Mouse (Mus musculus): ENCODE measurements around the gene Gpt2.

Gpt2 gene

DNA sequence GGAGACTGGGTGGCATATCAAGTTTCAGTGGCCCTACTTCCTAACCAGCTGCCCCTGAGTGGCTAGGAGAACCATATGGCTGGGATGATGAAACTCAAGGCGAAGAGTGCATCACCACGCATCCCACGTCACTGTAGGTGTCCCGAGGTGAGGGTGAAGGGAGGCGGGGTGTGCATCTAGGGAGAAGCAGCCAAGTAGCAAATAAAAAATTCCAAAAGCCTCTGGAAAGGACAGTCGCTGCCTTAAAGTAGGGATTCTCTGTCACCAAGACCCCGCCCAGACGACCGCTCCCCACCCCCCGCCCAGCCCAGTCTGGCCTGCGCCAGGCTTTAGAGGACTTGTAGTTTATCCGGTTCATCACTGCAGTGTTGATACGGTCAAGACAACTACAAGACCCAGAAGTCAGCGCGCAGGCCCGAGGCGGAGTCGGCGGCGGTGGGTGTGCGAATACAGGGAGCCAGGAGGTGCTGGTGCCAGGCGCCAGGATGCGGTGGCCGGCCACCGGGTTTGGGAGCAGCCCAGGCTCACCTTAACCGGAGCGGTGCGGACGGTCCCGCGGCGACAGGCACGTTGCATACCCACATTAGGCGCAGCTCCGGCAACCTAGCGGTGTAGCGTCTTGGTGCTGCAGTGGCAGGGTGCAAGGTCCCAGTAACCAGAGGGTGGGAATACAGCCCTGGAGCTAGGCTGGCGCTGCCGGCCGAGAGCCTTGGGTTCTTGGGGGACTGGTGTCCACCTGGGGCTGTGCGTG, at the start of gene Gpt2:
Gene Gpt2, plus strand, starts transcription at position 452 of the 751 bp plus-strand sequence.
- peak; percentile 94 for DNase-seq (ENCODE audit: low read depth, low spot score)

DNA sequence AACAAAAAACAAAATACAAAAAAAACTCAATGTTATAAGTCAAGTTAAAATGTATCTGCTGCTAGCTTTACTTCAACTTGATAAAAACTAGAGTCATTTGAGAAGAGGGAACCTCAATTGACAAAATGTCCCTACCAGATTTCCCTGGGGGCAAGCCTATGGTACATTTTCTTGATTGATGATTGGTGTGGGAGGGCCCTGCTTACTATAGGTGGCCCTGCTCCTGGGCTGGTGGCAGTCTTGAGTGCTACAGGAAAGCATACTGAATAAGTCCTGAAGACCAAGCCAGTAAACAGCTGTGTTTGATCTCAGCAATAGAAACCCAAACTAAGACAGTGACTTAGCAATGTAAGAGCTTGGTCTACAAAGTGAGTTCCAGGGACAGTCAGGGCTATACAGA, 48.3 kb upstream of the Gpt2 start:
- no peak for DNase-seq (ENCODE audit: low read depth, low spot score)

DNA sequence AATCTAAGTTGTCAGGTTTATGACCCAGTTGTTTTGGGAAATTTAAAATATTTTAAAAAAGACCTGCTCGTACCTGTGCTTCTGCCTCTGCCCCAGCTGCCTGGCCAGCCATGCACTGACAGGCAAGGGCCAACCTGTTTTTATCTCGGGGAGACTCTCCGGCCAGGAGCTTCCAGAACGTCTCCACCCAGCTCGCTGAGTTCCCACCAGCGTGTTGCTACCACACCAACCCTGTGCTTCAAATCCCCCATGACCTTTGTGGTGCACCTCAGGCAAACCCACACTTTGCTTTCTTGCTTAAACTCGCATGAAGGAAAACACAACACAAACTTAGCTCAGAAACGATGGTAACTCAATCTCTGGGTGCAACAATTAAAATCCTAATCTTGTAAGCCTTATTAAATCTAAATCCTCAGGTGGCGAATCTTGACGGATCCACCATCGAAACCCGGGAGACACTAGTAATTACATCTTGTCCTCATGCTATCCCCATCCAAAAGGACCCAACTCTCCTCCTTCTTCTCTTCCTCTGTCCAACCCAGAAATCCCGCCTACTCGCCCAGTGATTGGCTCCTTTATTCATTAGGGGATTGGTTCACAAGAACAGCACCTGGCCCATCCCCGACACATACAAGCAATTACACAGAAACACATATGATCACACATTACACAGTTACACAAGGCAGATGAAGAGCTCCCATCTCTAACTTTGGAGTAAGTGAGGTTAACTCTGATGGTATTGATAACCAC, 46.3 kb upstream of the Gpt2 start:
- DNase-seq (ENCODE audit: low read depth, low spot score): no peak

DNA sequence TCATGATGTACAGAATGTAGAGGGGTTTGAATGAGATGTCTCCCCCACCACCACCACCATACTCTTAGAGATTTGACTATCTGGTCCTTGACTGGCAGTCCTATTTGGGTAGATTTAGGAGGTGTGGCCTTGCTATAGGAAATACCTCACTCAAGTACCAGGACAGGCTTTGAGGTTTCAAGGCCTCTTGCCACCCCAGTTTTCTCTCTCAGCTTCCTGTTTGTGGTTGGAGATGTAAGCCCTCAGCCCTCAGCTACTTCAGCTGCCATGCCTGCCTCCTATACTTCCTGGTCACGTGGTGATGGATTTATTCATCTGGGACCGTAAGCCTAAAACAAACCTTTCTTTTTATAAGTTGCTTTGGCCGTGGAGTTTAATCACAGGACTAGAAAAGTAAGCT, 42.0 kb upstream of the Gpt2 start:
- DNase-seq (ENCODE audit: low read depth, low spot score): no peak

DNA sequence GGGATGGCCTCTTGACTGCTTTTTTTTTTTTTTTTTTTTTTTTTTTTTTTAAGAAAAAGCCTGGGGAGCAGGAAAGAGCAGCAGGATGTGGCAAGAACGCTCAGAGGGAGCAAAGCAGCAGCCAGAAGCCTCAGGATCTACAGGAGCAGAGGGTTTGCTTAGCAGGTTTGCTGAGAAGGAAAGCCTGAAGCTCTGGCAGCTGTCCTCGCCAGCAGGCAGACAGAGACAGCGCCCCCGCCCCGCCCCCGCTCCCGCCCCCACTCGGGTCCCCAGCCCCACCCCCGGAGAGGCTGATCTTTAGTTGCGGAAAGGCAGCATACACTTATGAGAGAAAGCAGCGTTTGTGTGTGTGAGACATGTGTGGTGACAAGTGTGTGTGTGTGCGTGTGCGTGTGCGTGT, 40.0 kb upstream of the Gpt2 start:
- DNase-seq (ENCODE audit: low read depth, low spot score): no peak

DNA sequence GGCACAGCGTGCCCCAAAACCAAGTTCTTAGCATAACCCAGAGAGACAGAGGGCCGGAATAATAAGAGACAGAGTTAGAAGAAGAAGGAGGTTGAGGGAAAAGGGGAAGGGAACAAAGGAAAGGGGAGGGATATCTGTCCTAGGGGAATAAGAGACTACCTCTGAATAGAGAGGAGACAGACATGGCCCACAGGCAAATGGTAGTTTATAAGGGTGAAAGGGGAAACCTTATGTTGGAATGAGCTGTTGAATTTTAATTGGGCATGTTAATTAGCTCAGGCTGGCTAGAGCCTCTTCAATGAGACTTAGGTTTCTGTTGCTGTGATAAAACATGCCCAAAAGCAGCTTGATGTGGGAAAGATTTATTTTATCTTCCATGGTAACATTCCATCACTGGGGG, 39.1 kb upstream of the Gpt2 start:
- no peak for DNase-seq (ENCODE audit: low read depth, low spot score)

DNA sequence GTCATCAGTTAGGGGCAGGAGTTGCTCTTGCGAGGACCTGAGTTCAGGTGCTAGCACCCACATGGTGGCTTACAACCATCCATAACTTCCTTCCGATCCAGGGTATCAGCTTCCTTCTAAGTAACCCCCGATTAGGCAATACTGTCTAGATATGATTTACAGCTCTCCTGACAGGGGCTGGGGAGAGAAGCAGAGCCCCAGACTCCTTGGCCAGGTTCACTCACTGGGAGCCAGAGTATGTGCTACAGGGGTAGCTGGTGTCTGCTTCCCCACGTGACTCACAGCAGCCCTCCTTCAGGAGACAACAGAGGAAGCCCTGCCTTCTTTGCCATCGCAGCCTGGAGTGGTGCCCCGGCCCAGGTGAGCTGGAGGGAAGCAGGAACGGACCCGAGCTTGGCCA, 37.6 kb upstream of the Gpt2 start:
- no peak for DNase-seq (ENCODE audit: low read depth, low spot score)

DNA sequence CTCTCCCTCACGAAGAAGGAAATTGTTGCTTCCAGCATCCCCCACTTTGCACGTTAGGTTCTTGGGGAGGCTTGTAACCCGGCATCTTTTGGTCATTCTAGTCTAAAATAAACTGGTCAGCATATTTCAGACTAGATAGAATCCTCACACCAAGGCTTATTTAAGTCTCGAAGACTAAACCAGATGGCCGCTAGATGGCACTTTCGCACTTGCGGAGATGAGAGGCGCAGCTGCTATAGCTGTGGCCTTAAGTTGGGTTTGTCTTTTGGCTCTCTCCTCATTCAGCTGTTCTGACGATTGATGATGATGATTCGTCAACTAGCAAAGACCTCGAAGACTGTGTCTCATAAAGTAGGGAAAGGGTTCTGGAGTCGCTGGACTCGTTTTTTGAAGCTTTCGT, 35.8 kb upstream of the Gpt2 start:
- DNase-seq (ENCODE audit: low read depth, low spot score): peak; percentile 78

DNA sequence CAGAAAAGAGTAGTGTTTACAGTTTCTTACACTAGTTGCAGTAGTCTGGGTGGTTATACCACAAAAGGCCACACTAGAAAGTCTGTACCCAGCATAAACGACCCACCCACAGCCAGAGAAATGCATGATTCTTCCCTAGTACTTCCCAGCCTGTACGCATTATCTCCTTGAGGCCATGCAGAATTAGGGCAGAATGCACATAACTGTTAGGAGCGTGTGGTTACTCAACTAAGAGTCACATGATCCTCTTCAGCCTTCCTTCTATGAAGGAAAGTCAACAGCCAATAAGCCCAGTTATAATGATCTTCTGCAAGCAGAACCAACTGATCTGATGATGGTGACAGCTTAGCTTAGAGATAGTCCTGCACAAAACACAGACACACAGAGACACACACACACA, 32.8 kb upstream of the Gpt2 start:
- DNase-seq (ENCODE audit: low read depth, low spot score): no peak

DNA sequence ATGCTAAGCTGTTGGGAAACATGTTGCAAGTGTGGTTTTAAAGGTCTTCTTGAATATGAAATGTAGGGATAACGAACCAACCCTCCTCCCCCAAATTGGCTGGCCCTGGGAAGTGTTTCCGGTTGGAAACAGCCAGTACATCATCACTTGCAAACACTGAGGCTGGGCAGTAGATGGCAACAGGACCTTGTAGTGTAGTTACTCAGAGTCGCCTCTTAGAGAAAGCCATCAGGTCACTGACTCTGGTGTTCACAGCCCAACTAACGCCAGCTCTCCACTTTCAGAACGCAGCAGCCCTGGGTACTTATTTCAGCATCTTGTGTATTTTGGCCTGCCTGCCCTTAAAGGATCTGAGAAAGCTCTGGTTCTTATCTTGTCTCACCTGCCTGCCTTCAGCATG, 31.6 kb upstream of the Gpt2 start:
- no peak for DNase-seq (ENCODE audit: low read depth, low spot score)

DNA sequence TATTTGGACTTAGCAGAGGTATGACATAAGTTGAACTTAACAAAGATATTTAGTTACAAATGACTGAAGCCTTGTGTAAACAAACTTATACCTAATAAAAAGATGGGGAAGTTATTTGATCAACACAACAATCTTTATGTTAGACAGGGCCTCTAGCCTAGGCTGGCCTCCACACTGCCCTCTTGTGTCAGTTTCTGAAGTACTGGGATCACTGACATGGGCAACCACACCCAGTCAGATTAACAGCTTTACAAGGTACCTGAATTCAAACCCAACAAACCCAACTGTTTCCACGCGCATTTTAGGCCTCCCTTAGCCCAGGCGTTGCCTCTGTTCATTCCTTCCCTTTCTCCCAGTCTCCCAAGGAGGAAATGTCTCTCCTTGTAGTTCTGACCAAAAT, 31.0 kb upstream of the Gpt2 start:
- DNase-seq (ENCODE audit: low read depth, low spot score): no peak

DNA sequence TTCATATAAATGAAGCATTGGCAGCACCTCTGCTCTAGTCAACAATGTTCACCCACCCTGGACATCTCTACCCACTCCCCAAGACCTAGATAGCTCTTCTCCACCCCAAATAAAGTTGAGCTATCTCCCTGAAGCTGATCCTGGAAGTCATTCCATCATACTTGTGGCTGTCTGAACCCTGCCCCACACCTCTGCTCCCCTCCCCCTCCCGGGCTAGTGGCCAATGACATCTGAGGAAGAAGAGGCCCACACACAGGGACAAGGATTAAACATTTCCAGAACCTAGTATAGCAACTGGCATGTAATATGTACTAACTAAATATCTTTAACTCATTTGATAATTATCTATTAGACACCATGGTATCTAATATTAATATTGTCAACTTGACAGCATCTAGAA, 29.9 kb upstream of the Gpt2 start:
- DNase-seq (ENCODE audit: low read depth, low spot score): no peak

DNA sequence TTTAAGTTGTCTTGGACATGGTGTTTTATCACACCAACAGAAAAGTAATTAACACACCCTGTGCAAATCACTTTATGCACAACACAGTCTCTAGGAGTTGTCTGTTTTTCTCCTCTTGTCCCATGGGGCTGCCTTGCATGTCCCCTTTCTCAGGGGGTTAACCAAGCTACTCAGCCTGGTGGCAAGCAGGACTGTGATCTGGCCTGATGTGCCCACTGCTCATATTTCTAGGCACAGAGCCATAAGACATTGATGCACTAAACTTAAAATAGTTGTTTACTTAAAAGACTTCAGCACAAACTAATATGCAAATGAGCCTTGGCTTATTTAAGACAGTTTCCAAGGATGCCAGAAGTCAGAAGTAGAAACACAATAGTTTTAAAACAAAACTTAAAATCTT, 28.1 kb upstream of the Gpt2 start:
- no peak for DNase-seq (ENCODE audit: low read depth, low spot score)

DNA sequence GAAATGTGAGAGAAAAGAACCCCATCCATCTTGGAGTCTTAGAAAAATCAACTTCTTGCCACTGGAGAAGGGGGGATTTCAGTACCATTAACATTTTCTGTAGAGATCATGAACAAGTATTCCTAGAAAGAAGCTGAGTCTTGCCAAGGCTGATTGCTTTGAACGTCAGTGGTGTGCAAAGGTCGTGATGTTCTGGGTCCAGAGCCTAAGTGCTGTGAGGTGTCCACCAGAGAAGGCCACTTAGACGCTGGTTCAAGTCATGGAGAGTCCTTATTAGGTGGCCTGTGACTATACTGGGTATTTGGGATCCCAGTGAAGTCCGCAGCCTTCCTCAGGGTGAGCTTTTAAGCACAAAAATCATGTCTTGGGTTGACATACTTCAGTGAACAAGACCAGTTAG, 26.3 kb upstream of the Gpt2 start:
- no peak for DNase-seq (ENCODE audit: low read depth, low spot score)

DNA sequence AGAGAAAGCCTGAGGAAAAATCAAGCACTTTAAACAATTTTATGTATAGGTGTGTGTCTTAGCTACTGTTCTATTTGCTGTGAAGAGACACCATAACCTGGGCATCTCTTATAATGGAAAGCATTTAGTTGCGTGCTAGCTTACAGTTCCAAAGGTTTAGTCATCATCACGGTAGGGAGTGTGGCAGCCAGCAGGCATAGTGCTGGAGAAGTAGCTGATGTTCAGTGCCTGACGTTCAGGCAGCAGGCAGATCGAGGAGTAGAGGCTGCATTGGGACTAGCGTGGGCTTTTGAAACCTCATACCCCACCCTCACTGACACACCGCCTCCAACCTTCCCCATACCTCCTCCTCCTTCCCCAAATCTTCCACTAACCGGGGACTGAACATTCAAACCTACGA, 21.6 kb upstream of the Gpt2 start:
- no peak for DNase-seq (ENCODE audit: low read depth, low spot score)

DNA sequence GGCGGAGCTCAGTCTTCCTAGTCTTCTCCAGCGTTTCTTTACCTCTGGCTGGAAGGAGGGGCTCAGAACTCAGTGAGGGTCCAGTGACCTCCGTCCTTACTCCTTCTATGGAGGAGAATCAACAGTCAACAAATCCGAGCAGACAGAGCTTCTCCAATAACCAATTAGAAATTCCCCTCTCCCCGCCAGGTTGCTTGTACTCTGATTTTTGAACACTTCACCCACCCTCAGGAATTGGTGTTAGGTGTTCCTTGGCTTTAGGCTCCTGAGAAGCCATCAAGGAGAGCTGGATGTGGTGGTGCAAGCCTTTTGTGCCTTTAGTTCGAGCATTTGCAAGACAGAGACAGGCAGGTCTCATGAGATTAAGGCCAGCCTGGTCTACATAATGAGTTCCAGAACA, 19.6 kb upstream of the Gpt2 start:
- no peak for DNase-seq (ENCODE audit: low read depth, low spot score)

DNA sequence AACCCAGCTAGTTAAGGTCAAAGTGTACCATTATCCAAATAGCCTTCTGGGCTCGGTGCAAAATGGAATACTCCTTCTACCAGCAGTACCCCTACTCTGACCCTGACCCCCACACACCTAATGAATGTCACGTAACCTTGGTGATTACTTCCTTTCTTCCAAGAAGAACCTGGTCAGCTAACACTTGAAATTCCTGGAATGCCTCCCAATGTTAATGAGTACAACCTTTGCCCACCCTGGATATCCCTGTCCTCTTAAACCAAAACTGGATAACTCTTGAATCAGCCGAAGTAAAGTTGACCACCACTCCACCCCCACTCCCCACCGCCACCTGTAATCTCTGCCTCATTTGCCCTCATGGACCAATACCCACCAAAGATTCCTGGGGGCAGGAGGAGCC, 19.1 kb upstream of the Gpt2 start:
- no peak for DNase-seq (ENCODE audit: low read depth, low spot score)

DNA sequence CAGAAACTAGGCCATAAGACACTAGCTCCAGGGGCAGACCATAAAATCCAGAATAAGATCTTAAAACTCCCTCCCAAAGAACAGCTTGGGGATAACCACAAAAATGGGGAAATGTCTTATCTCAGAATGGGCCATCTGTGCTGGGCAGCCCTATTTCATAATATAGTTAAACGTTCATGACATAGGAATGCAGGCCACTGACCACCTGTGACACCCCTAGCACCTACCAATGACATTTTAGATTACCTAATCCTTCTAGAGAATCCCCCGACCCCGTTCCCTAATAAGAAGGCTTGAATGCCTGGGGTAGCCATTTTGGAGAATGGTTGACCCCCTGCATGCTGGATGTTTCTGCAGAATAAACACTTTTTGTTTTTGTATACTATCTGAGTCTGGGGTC, 17.5 kb upstream of the Gpt2 start:
- no peak for DNase-seq (ENCODE audit: low read depth, low spot score)

DNA sequence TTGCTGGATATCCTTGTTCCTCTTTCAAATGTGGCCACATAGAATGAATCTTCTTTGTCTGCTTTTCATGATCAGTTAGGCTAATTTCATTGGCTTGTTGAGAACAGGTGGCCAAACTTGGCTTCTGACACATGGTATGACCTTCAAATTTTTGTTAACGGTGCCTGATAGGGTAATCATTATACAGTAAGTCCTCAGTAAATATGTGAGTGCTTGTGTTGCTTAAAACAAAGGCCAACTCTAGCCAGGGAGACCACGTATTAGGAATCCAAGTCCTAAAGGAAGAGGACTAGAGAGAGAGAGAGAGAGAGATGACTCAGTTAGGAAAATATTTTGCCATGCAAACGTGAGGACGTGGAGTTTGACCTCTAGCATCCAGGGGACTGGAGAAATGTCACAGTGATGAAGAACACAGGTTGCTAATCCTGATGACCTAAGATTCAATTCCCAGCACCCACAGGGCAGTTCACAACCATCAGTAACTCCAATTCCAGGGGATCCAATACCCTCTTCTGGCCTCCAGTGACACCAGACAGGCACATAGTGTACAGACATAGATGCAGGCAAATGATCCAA, 15.3 kb upstream of the Gpt2 start:
- no peak for DNase-seq (ENCODE audit: low read depth, low spot score)

DNA sequence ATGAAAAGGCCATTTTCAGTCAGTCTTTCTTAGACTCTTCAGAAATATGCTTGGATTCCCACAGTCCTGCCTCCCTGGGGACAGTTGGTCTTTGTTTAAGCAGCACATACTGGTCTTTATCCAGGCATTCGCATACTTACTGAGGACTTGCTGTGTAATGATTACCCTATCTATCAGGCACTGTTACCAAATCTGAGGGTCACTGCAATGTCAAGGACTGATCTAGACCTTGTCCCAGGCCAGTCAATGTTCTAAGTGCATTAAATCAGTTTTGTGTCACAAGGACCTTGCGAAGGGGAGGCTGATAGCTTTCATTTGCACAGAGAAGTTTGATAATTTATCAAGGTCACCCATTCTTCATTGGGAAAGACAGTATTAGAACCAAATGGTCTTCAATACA, 14.0 kb upstream of the Gpt2 start:
- no peak for DNase-seq (ENCODE audit: low read depth, low spot score)

DNA sequence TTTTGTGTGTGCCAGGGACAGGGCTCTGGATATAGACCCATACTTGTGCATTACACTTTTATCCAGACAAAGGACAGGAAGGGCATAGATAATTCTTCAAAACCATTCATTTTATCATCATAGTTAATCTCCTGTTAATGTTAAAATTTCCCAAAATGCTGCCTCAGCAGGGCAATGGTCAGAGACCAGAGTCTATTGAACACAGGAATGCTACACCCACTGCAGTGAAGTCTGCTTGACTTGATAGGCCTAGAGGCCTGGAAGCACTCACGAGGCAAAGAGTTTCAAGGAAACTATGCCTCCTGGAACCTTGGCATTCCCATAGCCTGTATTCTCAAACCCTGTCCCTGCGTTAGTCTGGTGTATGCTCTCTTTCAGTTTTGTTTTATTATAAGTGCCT, 12.7 kb upstream of the Gpt2 start:
- DNase-seq (ENCODE audit: low read depth, low spot score): no peak

DNA sequence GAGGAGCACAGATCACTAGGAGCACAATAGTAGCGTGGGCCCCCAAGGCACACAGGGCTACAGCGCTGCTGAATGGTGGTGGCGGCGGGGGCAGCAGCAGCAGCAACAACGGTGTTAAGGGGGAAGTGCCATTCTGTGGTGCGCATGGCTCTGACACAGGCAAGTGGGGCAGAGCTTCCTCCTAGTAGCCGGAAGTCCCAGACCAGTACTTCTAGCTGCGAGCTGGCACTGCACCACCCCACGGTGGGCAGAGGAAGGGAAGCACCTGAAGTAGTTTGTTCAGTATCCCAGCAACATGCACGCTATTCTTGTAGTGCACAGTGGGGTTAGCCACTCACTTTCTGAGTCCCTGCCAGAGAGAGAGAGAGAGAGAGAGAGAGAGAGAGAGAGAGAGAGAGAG, 10.5 kb upstream of the Gpt2 start:
- no peak for DNase-seq (ENCODE audit: low read depth, low spot score)

DNA sequence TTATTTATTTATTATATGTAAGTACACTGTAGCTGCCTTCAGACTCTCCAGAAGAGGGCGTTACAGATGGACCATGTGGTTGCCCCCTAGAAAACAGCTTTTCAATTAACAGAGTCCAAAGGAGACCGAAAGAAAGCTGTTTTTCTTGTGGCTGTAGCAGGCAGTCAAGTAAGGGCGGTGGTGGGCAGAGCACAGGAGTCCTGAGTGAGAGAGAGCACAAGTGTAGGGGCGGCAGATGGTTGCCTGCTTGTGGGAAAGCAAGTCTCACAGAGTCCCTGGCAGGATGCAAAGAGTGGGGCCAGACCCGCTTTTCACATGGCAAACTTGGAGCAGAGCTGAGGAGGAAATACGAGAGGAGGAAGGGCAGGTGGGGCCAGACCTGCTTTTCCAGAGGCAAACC, 9.9 kb upstream of the Gpt2 start:
- no peak for DNase-seq (ENCODE audit: low read depth, low spot score)

Measured in forelimb bud, embryonic 11.5 days (tissue).